Mouse (Mus musculus): ENCODE data around the gene Nlrx1. TPM values are rescaled to one million over a fixed set of nuclear protein-coding genes. Genes with fewer than 3 reads are reported as not detected.

The Nlrx1 gene
- polyA plus RNA-seq, 1 experiment from 2014 or later: 4.4 TPM

DNA sequence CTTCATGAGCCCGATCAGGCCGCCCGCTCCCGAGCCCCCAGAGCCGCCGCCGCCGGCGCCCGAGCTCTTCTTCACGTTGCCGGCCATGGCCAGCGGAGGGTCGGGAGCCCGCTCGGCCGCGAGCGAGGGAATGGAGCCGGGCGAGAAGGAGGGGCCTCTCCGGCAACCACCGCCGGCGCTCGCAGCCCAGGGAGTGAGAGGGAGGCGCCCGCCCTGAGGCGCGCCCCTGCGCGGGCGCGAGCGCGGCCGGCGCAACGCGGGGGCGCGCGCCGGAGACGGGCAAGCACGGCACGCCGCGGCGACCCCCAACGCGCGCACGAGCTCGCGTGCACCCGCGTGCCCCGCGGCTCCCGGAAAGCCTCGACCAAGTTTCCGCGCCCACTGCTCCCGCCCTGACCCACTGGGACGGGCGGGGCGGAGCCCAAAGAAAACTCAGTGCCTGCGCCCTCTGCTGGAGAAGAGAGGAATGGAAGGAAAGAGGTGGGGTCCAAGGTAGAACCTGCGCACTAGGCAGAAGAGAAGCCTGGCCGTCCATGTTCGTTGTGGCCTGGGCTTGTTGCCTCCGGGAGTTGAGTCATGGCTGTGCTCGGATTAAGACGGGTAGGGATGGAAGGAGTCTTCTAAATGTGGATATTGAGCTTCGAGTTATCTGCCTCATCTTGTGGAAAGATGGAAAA, 34.5 kb downstream of the Nlrx1 start, which contains the start of gene Cbl:
Gene Cbl (minus strand): TSS at position 248 of the 677 bp plus-strand sequence.
- peak; percentile 93 for ATAC-seq
- no peaks in the 10 kb centered on the region for H3K9me3 ChIP-seq (replicated peaks)
- H3K4me2 ChIP-seq: peak within 1 kb of the TSS; percentile 84
- H3K4me1 ChIP-seq: peaks cover 28% of the 10 kb centered on the region
- 0% methylated on average over 50 of the region's 76 CpGs for WGBS
- peak within 1 kb of the TSS; percentile 93 for H3K27ac ChIP-seq
- no peaks in the 10 kb centered on the region for H3K27me3 ChIP-seq
- no peaks in the 10 kb centered on the region for H3K36me3 ChIP-seq (ENCODE audit: poor library complexity, severe bottlenecking)
- peak within 1 kb of the TSS; percentile 88 for H3K4me3 ChIP-seq
- peak within 1 kb of the TSS; percentile 91 for H3K9ac ChIP-seq

GRCm38 (mm10) chr9:44233021-44233801, 35.2 kb downstream of the Nlrx1 start:
- peak overlapping the region; percentile 93 for H3K27ac ChIP-seq
- 0 out of 2 replicates have a peak, but pooled peaks cover 2% of the 10 kb centered on the region for H3K36me3 ChIP-seq (ENCODE audit: poor library complexity, severe bottlenecking)
- ATAC-seq: peak; percentile 84
- peak overlapping the region; percentile 84 for H3K4me2 ChIP-seq
- H3K4me3 ChIP-seq: peak overlapping the region; percentile 88
- no peaks in the 10 kb centered on the region for H3K27me3 ChIP-seq
- WGBS: under 1% methylated on average over 39 of the region's 40 CpGs
- peaks cover 28% of the 10 kb centered on the region for H3K4me1 ChIP-seq
- H3K9me3 ChIP-seq (replicated peaks): no peaks in the 10 kb centered on the region
- H3K9ac ChIP-seq: peak overlapping the region; percentile 91

GRCm38 (mm10) chr9:44231609-44232008, 36.8 kb downstream of the Nlrx1 start:
- Histone ChIP-seq H3K4me3 (peak overlapping the region; percentile 88; the same call in 1 of the 2 replicates), H3K9ac (peak overlapping the region; percentile 30; the same call in 1 of the 2 replicates), H3K36me3 (ENCODE audit: poor library complexity, severe bottlenecking) (0 out of 2 replicates have a peak, but pooled peaks cover 5% of the 10 kb centered on the region), H3K27me3 (no peaks in the 10 kb centered on the region), H3K4me2 (peak overlapping the region; percentile 84), H3K4me1 (peaks cover 28% of the 10 kb centered on the region), H3K9me3 (replicated peaks) (no peaks in the 10 kb centered on the region), H3K27ac (no peak overlapping the region)
- no peak for ATAC-seq

DNA sequence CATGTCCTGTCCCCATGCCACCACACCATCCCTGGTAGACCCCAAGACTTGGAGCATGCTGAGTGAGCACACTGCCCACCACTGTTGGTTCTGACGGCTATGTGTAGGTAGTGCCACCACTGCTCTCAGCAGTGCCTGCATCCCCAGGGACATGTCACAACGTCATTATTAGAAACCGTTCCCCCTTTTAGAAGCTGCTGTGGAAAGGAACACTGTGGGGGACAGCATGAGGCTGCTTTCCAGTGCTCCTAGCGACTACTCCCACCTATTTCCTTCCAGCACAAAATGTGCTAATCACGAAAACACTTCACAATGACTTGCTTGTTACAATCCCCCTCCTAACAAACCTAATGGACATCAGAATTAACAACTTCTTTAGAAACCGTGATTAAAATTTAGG, 42.4 kb downstream of the Nlrx1 start:
- Histone ChIP-seq H3K4me2 (no peak overlapping the region), H3K9me3 (replicated peaks) (no peaks in the 10 kb centered on the region), H3K4me1 (peaks cover 4% of the 10 kb centered on the region; the same call in 1 of the 2 replicates), H3K4me3 (no peak overlapping the region), H3K27me3 (no peaks in the 10 kb centered on the region), H3K9ac (no peak overlapping the region), H3K27ac (no peak overlapping the region), H3K36me3 (ENCODE audit: poor library complexity, severe bottlenecking) (0 out of 2 replicates have a peak, but pooled peaks cover 5% of the 10 kb centered on the region)
- ATAC-seq: no peak
- 59% methylated on average over 6 of the region's 6 CpGs for WGBS

DNA sequence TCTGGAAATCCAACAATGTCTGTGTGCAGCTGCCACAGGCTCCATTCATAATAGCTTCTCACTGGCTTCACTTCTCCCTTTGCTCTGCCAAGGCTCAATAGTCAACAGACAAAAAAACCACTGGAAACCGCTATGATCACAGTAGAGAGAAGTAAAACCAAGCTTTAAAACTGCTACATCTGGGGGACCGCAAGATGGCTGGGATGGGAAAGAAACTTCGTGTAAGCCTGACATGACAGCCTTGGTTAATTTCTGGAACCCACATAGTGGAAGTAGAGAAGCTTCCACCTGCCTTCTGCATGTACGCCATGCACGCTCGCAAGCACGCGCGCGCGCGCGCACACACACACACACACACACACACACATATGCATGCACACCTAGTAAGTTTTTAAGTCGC, 54.9 kb downstream of the Nlrx1 start:
- no peak overlapping the region for H3K27ac ChIP-seq
- H3K9ac ChIP-seq: no peak overlapping the region
- no peak overlapping the region for H3K4me3 ChIP-seq
- peaks cover 18% of the 10 kb centered on the region for H3K36me3 ChIP-seq (ENCODE audit: poor library complexity, severe bottlenecking)
- no peak for ATAC-seq
- no peaks in the 10 kb centered on the region for H3K4me1 ChIP-seq
- WGBS: 98% methylated on average over 14 of the region's 14 CpGs
- no peaks in the 10 kb centered on the region for H3K27me3 ChIP-seq
- H3K9me3 ChIP-seq (replicated peaks): 0 out of 2 replicates have a peak, but pooled peaks cover 6% of the 10 kb centered on the region
- H3K4me2 ChIP-seq: no peak overlapping the region

- 94% methylated on average over 4 of the region's 4 CpGs for WGBS
- H3K9ac ChIP-seq: no peak overlapping the region
- peaks cover 18% of the 10 kb centered on the region for H3K36me3 ChIP-seq (ENCODE audit: poor library complexity, severe bottlenecking)
- ATAC-seq: no peak
- no peaks in the 10 kb centered on the region for H3K27me3 ChIP-seq
- no peak overlapping the region for H3K4me3 ChIP-seq
- 0 out of 2 replicates have a peak, but pooled peaks cover 6% of the 10 kb centered on the region for H3K9me3 ChIP-seq (replicated peaks)
- no peaks in the 10 kb centered on the region for H3K4me1 ChIP-seq
- H3K4me2 ChIP-seq: no peak overlapping the region
- no peak overlapping the region for H3K27ac ChIP-seq
These were observed 56.0 kb downstream of the Nlrx1 start for GRCm38 (mm10) chr9:44212406-44212805.

- Histone ChIP-seq H3K4me2 (no peak overlapping the region), H3K27ac (no peak overlapping the region), H3K9ac (no peak overlapping the region), H3K4me3 (no peak overlapping the region), H3K4me1 (no peaks in the 10 kb centered on the region), H3K27me3 (no peaks in the 10 kb centered on the region), H3K9me3 (replicated peaks) (0 out of 2 replicates have a peak, but pooled peaks cover 6% of the 10 kb centered on the region), H3K36me3 (ENCODE audit: poor library complexity, severe bottlenecking) (peaks cover 18% of the 10 kb centered on the region)
- WGBS: 94% methylated on average over 4 of the region's 4 CpGs
- ATAC-seq: no peak
These were observed 59.0 kb downstream of the Nlrx1 start for GRCm38 (mm10) chr9:44209416-44209815.

DNA sequence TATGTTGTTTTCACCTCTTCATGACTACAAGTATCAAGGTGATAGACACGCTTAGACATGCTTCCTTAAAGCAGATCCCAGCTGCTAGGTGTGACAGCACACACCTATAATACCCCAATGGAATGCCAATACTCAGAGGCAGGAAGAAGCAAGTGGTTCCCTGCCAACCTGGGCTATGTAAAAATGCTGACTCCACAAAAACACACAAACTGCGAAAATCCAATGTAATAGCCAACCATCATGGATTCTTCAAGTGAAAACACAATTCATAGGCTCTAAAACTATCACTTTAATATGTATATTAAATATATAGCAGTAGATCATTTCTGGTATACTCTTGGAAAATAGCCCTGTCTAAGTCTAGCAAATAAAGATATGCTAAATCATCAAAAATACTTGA, 60.6 kb downstream of the Nlrx1 start:
- Histone ChIP-seq H3K27ac (no peak overlapping the region), H3K4me2 (no peak overlapping the region), H3K9me3 (replicated peaks) (0 out of 2 replicates have a peak, but pooled peaks cover 2% of the 10 kb centered on the region), H3K4me1 (no peaks in the 10 kb centered on the region), H3K27me3 (no peaks in the 10 kb centered on the region), H3K4me3 (no peak overlapping the region), H3K36me3 (ENCODE audit: poor library complexity, severe bottlenecking) (peaks cover 17% of the 10 kb centered on the region), H3K9ac (no peak overlapping the region)
- ATAC-seq: no peak
- WGBS: 98% methylated on average over 2 of the region's 2 CpGs

Other genes starting within 250 kb of the Nlrx1 start
- gene Thy1, start 225.2 kb downstream of the Nlrx1 start, polyA plus RNA-seq (2015; fragmentation: Nextera tagmentation; extraction: Ambion mirVana): 0.31 and 0.98 TPM in 2 replicates
- 7.1 and 8.6 TPM in 2 replicates for gene Usp2, start 201.6 kb downstream of the Nlrx1 start, polyA plus RNA-seq (2015; fragmentation: Nextera tagmentation; extraction: Ambion mirVana)
- 0.06 and 0.23 TPM in 2 replicates for gene Mfrp, start 166.9 kb downstream of the Nlrx1 start, polyA plus RNA-seq (2015; fragmentation: Nextera tagmentation; extraction: Ambion mirVana)
- gene C1qtnf5, start 161.4 kb downstream of the Nlrx1 start, polyA plus RNA-seq (2015; fragmentation: Nextera tagmentation; extraction: Ambion mirVana): 1.0 and 1.2 TPM in 2 replicates
- 0.19 TPM in 1 of 2 replicates, not detected in the other for gene Gm49380, start 155.1 kb downstream of the Nlrx1 start, polyA plus RNA-seq (2015; fragmentation: Nextera tagmentation; extraction: Ambion mirVana)
- 45.7 and 50.1 TPM in 2 replicates for gene Rnf26, start 155.1 kb downstream of the Nlrx1 start, polyA plus RNA-seq (2015; fragmentation: Nextera tagmentation; extraction: Ambion mirVana)
- gene Mcam, start 134.1 kb downstream of the Nlrx1 start, polyA plus RNA-seq (2015; fragmentation: Nextera tagmentation; extraction: Ambion mirVana): 15.6 and 16.7 TPM in 2 replicates
- 25.2 and 26.4 TPM in 2 replicates for gene Cbl, start 34.5 kb downstream of the Nlrx1 start, polyA plus RNA-seq (2015; fragmentation: Nextera tagmentation; extraction: Ambion mirVana)
- gene Ccdc153, start 27.9 kb downstream of the Nlrx1 start, polyA plus RNA-seq (2015; fragmentation: Nextera tagmentation; extraction: Ambion mirVana): not detected in 2 replicates
- gene Pdzd3, start 17.1 kb downstream of the Nlrx1 start, polyA plus RNA-seq (2015; fragmentation: Nextera tagmentation; extraction: Ambion mirVana): 0.39 and 0.40 TPM in 2 replicates
- gene Abcg4, start 20.0 kb upstream of the Nlrx1 start, polyA plus RNA-seq (2015; fragmentation: Nextera tagmentation; extraction: Ambion mirVana): 9.2 and 10.9 TPM in 2 replicates
- gene Hinfp, start 37.1 kb upstream of the Nlrx1 start, polyA plus RNA-seq (2015; fragmentation: Nextera tagmentation; extraction: Ambion mirVana): 30.5 and 38.4 TPM in 2 replicates
- gene C2cd2l, start 51.7 kb upstream of the Nlrx1 start, polyA plus RNA-seq (2015; fragmentation: Nextera tagmentation; extraction: Ambion mirVana): 14.0 and 19.6 TPM in 2 replicates
- gene Dpagt1, start 57.4 kb upstream of the Nlrx1 start, polyA plus RNA-seq (2015; fragmentation: Nextera tagmentation; extraction: Ambion mirVana): 36.8 and 40.1 TPM in 2 replicates
- gene H2afx, start 66.1 kb upstream of the Nlrx1 start, polyA plus RNA-seq (2015; fragmentation: Nextera tagmentation; extraction: Ambion mirVana): 393 TPM in 2 replicates
- gene Hmbs, start 75.6 kb upstream of the Nlrx1 start, polyA plus RNA-seq (2015; fragmentation: Nextera tagmentation; extraction: Ambion mirVana): 91.6 and 92.2 TPM in 2 replicates
- 34.9 and 37.9 TPM in 2 replicates for gene Vps11, start 93.1 kb upstream of the Nlrx1 start, polyA plus RNA-seq (2015; fragmentation: Nextera tagmentation; extraction: Ambion mirVana)
- gene Hyou1, start 110.9 kb upstream of the Nlrx1 start, polyA plus RNA-seq (2015; fragmentation: Nextera tagmentation; extraction: Ambion mirVana): 22.4 and 26.5 TPM in 2 replicates
- gene Slc37a4, start 128.3 kb upstream of the Nlrx1 start, polyA plus RNA-seq (2015; fragmentation: Nextera tagmentation; extraction: Ambion mirVana): 23.3 and 29.6 TPM in 2 replicates
- 1,416 and 1,661 TPM in 2 replicates for gene Rps25, start 138.5 kb upstream of the Nlrx1 start, polyA plus RNA-seq (2015; fragmentation: Nextera tagmentation; extraction: Ambion mirVana)
- 311 and 314 TPM in 2 replicates for gene Trappc4, start 139.0 kb upstream of the Nlrx1 start, polyA plus RNA-seq (2015; fragmentation: Nextera tagmentation; extraction: Ambion mirVana)
- 29.1 and 30.3 TPM in 2 replicates for gene Ccdc84, start 150.0 kb upstream of the Nlrx1 start, polyA plus RNA-seq (2015; fragmentation: Nextera tagmentation; extraction: Ambion mirVana)
- gene Foxr1, start 172.5 kb upstream of the Nlrx1 start, polyA plus RNA-seq (2015; fragmentation: Nextera tagmentation; extraction: Ambion mirVana): not detected in 2 replicates
- not detected in 2 replicates for gene Upk2, start 186.4 kb upstream of the Nlrx1 start, polyA plus RNA-seq (2015; fragmentation: Nextera tagmentation; extraction: Ambion mirVana)
- gene Bcl9l, start 214.2 kb upstream of the Nlrx1 start, polyA plus RNA-seq (2015; fragmentation: Nextera tagmentation; extraction: Ambion mirVana): 8.6 and 9.1 TPM in 2 replicates

Measured in forebrain, embryonic 13.5 days (tissue).